In genomic region chr5:8244696-8245095, GRCm38 (mm10) we compare ENCODE assay signal across 17 mouse cellular contexts.
A peak's percentile ranks its signal among the peaks of the same experiment; 100 is the strongest.
DNase-seq lines count a peak whose midpoint lies in the region; ATAC-seq lines count a peak whose summit lies in the region.
"Had no signal": no experiment of that assay in that cellular context is flagged by ENCODE, and none has a peak within 500 bp of the region (broad histone marks: within the 10 kb centered on the region; RNA-seq: fewer than 3 reads in every experiment).

No protein-coding gene starts in this region.

- no peak overlapping the region for H3K27ac ChIP-seq in midbrain, embryonic 11.5 days (ENCODE audit: low read depth, low read length)
- H3K27ac ChIP-seq in midbrain, embryonic 16.5 days (ENCODE audit: low read length) = no peak overlapping the region
- no peak overlapping the region for H3K27ac ChIP-seq in liver, embryonic 11.5 days (ENCODE audit: low read depth, low read length)
- H3K27ac ChIP-seq: embryonic facial prominence, embryonic 10.5 days; embryonic facial prominence, embryonic 12.5 days; forebrain, embryonic 13.5 days; forebrain, embryonic 15.5 days had no signal

- no peak overlapping the region for H3K9ac ChIP-seq in midbrain, embryonic 11.5 days (ENCODE audit: low read length)
- H3K9ac ChIP-seq in midbrain, embryonic 16.5 days (ENCODE audit: low read depth, low read length) = no peak overlapping the region
- H3K9ac ChIP-seq in liver, embryonic 11.5 days (ENCODE audit: low read depth, low read length) = no peak overlapping the region
- H3K9ac ChIP-seq: embryonic facial prominence, embryonic 12.5 days; forebrain, embryonic 13.5 days; forebrain, embryonic 15.5 days; forebrain, postnatal 0 days had no signal

- no peak for ATAC-seq in midbrain, embryonic 11.5 days (ENCODE audit: low FRiP score)
- no peak for ATAC-seq in midbrain, embryonic 16.5 days
- no peak for ATAC-seq in liver, embryonic 11.5 days (replicated peaks; ENCODE audit: low FRiP score)
- ATAC-seq: CD4-positive, CD25-positive, alpha-beta regulatory T cell, adult 4 months; forebrain, embryonic 13.5 days; forebrain, embryonic 15.5 days; forebrain, postnatal 0 days had no signal

- no peak overlapping the region for H3K4me3 ChIP-seq in midbrain, embryonic 11.5 days (ENCODE audit: low read depth, low read length)
- no peak overlapping the region for H3K4me3 ChIP-seq in midbrain, embryonic 16.5 days (ENCODE audit: low read depth, low read length)
- no peak overlapping the region for H3K4me3 ChIP-seq in liver, embryonic 11.5 days (ENCODE audit: low read depth, low read length)
- H3K4me3 ChIP-seq: embryonic facial prominence, embryonic 10.5 days; embryonic facial prominence, embryonic 12.5 days; forebrain, embryonic 13.5 days; forebrain, embryonic 15.5 days had no signal

- H3K27me3 ChIP-seq in midbrain, embryonic 11.5 days (ENCODE audit: control insufficient read depth, insufficient read depth, low read length) = no peaks in the 10 kb centered on the region
- no peaks in the 10 kb centered on the region for H3K27me3 ChIP-seq in midbrain, embryonic 16.5 days (ENCODE audit: control insufficient read depth, insufficient read depth, low read depth, low read length)
- H3K27me3 ChIP-seq in liver, embryonic 11.5 days (replicated peaks; ENCODE audit: control insufficient read depth, insufficient read depth, low read length) = no peaks in the 10 kb centered on the region
- H3K27me3 ChIP-seq: embryonic facial prominence, embryonic 12.5 days; forebrain, embryonic 13.5 days; forebrain, embryonic 15.5 days had no signal

- H3K4me1 ChIP-seq in midbrain, embryonic 11.5 days (ENCODE audit: control insufficient read depth, insufficient read depth, low read length) = no peaks in the 10 kb centered on the region
- H3K4me1 ChIP-seq in midbrain, embryonic 16.5 days (ENCODE audit: control insufficient read depth, insufficient read depth, low read length) = no peaks in the 10 kb centered on the region
- H3K4me1 ChIP-seq in liver, embryonic 11.5 days (replicated peaks; ENCODE audit: control insufficient read depth, insufficient read depth, low read length) = no peaks in the 10 kb centered on the region
- H3K4me1 ChIP-seq: embryonic facial prominence, embryonic 10.5 days; embryonic facial prominence, embryonic 12.5 days; forebrain, embryonic 13.5 days; forebrain, embryonic 15.5 days had no signal

- WGBS in midbrain, embryonic 11.5 days = 91% methylated on average over 7 of the region's 7 CpGs
- WGBS in midbrain, embryonic 16.5 days = 93% methylated on average over 7 of the region's 7 CpGs
- 85% methylated on average over 7 of the region's 7 CpGs for WGBS in liver, embryonic 11.5 days

- peak; percentile 45 for DNase-seq in cerebellum, adult 9-10 months
- no peak for DNase-seq in cerebellum, postnatal 10 days
- peak; percentile 37 for DNase-seq in midbrain, embryonic 11.5 days (ENCODE audit: low spot score, missing footprints)
- DNase-seq in liver, embryonic 11.5 days (ENCODE audit: low spot score) = no peak
- DNase-seq: adrenal gland, adult 2 months; adrenal gland, postnatal 10 days; adrenal gland, postnatal 25 days; B cell, adult 2 months; cerebellum, adult 11-12 months; cerebellum, adult 9-11 months; forebrain, postnatal 0 days had no signal

- H3K9me3 ChIP-seq in midbrain, embryonic 11.5 days (ENCODE audit: control insufficient read depth, low read length) = no peaks in the 10 kb centered on the region
- H3K9me3 ChIP-seq in midbrain, embryonic 16.5 days (replicated peaks; ENCODE audit: control insufficient read depth, low read length, poor library complexity, severe bottlenecking) = no peaks in the 10 kb centered on the region
- H3K9me3 ChIP-seq in liver, embryonic 11.5 days (ENCODE audit: control insufficient read depth, low read length) = no peaks in the 10 kb centered on the region
- H3K9me3 ChIP-seq: embryonic facial prominence, embryonic 10.5 days; embryonic facial prominence, embryonic 12.5 days; forebrain, embryonic 13.5 days; forebrain, embryonic 15.5 days had no signal

- no peak overlapping the region for H3K4me2 ChIP-seq in midbrain, embryonic 11.5 days
- H3K4me2 ChIP-seq in midbrain, embryonic 16.5 days (ENCODE audit: low read length) = no peak overlapping the region
- no peak overlapping the region for H3K4me2 ChIP-seq in liver, embryonic 11.5 days
- H3K4me2 ChIP-seq: embryonic facial prominence, embryonic 12.5 days; forebrain, embryonic 13.5 days; forebrain, embryonic 15.5 days had no signal

- no peaks in the 10 kb centered on the region for H3K36me3 ChIP-seq in midbrain, embryonic 11.5 days (ENCODE audit: control insufficient read depth, insufficient read depth, low read length)
- no peaks in the 10 kb centered on the region for H3K36me3 ChIP-seq in midbrain, embryonic 16.5 days (ENCODE audit: control insufficient read depth, insufficient read depth, low read length)
- no peaks in the 10 kb centered on the region for H3K36me3 ChIP-seq in liver, embryonic 11.5 days (ENCODE audit: control insufficient read depth, insufficient read depth, low read length)
- H3K36me3 ChIP-seq: embryonic facial prominence, embryonic 10.5 days; embryonic facial prominence, embryonic 12.5 days; forebrain, embryonic 15.5 days had no signal

Comparison
In these comparisons a context has a peak if more than half of its experiments do, and no peak if none do; other contexts are left out.
1. DNase-seq: peak in cerebellum, adult 9-10 months (single experiment) and midbrain, embryonic 11.5 days (single experiment); none in cerebellum, postnatal 10 days (0 of 2) and liver, embryonic 11.5 days (single experiment).